Mouse (Mus musculus): ENCODE results near the gene Cyp3a44. TPM values are rescaled to one million over a fixed set of nuclear protein-coding genes. Genes with fewer than 3 reads are reported as not detected.

Cyp3a44 gene
- polyA plus RNA-seq (2015; fragmentation: Nextera tagmentation; extraction: Ambion mirVana): 0.19 TPM in 1 of 2 replicates, not detected in the other

DNA sequence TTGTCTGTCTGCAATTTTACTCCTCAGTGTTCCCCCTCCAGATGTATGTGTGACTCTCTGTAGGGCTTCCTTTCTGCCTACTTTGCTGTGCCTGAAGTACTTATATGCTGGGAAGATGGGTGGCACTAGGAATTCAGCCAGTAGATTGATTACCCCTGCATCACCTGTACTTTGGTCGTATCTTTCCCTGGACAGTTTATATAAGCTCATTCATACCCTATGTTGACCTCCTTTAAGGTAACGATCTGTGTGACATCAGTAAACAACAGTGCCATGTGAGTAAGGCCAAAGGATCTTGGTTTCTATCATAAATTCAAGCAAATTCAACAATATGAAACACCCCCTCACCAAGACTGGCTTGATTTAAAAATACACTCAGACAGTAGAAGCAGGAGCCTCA lies at the start of gene Cyp3a44:
Gene Cyp3a44 (minus strand): TSS at position 79 of the 400 bp plus-strand sequence.

Other genes with a start within 250 kb of the Cyp3a44 start
- not detected in 2 replicates for gene Cyp3a41b, start 221.1 kb downstream of the Cyp3a44 start, polyA plus RNA-seq (2015; fragmentation: Nextera tagmentation; extraction: Ambion mirVana)
- 0.10 and 0.30 TPM in 2 replicates for gene Cyp3a41a, start 85.7 kb downstream of the Cyp3a44 start, polyA plus RNA-seq (2015; fragmentation: Nextera tagmentation; extraction: Ambion mirVana)
- 0.23 and 0.64 TPM in 2 replicates for gene Cyp3a11, start 74.1 kb upstream of the Cyp3a44 start, polyA plus RNA-seq (2015; fragmentation: Nextera tagmentation; extraction: Ambion mirVana)
- gene Cyp3a25, start 203.7 kb upstream of the Cyp3a44 start, polyA plus RNA-seq (2015; fragmentation: Nextera tagmentation; extraction: Ambion mirVana): 0.19 and 0.42 TPM in 2 replicates

Data from urinary bladder, postnatal 0 days (tissue).